Mouse (Mus musculus) CH12.LX (cell line): ENCODE data around the gene Bst2. TPM values are rescaled to one million over a fixed set of nuclear protein-coding genes. Genes with fewer than 3 reads are reported as not detected.

Experiments
- DNase-seq: peaks from one replicate; pipeline ENCODE4 v3.0.0-alpha.2; 2013; ENCODE audit errors: extremely low read depth
- H3K27ac ChIP-seq: 2 replicates; pipeline ENCODE4 v1.5.1; 2012; ENCODE audit warnings: low read depth, mild to moderate bottlenecking, control low read depth, moderate library complexity; ENCODE audit not compliant: insufficient read depth
- H3K27me3 ChIP-seq: replicated peaks from 2 replicates; pipeline ENCODE3; 2012; ENCODE audit warnings: inconsistent platforms
- H3K36me3 ChIP-seq, 2 experiments: replicated peaks in 1 of 2; 2 replicates each; pipeline versions ENCODE3 to v1.6.1; 2012; ENCODE audit warnings: inconsistent platforms in 1 of 2, low read length in 1 of 2, mild to moderate bottlenecking in 1 of 2, mixed read lengths in 1 of 2, moderate library complexity in 1 of 2; ENCODE audit not compliant: control insufficient read depth in 1 of 2, insufficient read depth in 1 of 2
- H3K4me1 ChIP-seq, 2 experiments: 2 replicates each; pipeline ENCODE4 v1.6.1; 2012; ENCODE audit warnings: inconsistent platforms in 1 of 2, moderate library complexity in 1 of 2; ENCODE audit not compliant: insufficient read depth in 2 of 2, control insufficient read depth in 1 of 2
- H3K4me2 ChIP-seq: 2 replicates; pipeline ENCODE4 v1.6.1; 2012; ENCODE audit warnings: low read depth, mild to moderate bottlenecking, control low read depth; ENCODE audit not compliant: poor library complexity, insufficient read depth, severe bottlenecking
- H3K4me3 ChIP-seq, 3 experiments: fragments of 150-350 bp in 1 of 3; sonication (generic) in 1 of 3; replicated peaks in 1 of 3; 2 replicates each; pipeline versions ENCODE3 to v1.5.1; 2011 to 2012; ENCODE audit warnings: low read depth in 2 of 3, low read length in 2 of 3, mild to moderate bottlenecking in 2 of 3, moderate library complexity in 2 of 3, control low read depth in 1 of 3, improper control_type of control experiment in 1 of 3, inconsistent platforms in 1 of 3, mixed read lengths in 1 of 3; ENCODE audit not compliant: poor library complexity in 1 of 3
- H3K79me2 ChIP-seq: replicated peaks from 2 replicates; pipeline ENCODE4 v1.6.1; 2012; ENCODE audit warnings: mild to moderate bottlenecking, moderate library complexity; ENCODE audit not compliant: control insufficient read depth, poor library complexity, insufficient read depth, severe bottlenecking; ENCODE audit errors: extremely low read depth
- H3K9ac ChIP-seq: 2 replicates; pipeline ENCODE4 v1.6.1; 2012; ENCODE audit warnings: low read depth, mild to moderate bottlenecking, control low read depth, moderate library complexity; ENCODE audit not compliant: insufficient read depth
- H3K9me3 ChIP-seq: replicated peaks from 2 replicates; pipeline ENCODE3; 2012; ENCODE audit warnings: low read length, inconsistent platforms, mixed read lengths
- BHLHE40 ChIP-seq: IDR thresholded peaks from 2 replicates; pipeline ENCODE4 v1.6.1; 2011; ENCODE audit warnings: mild to moderate bottlenecking, low read depth, low read length, improper control_type of control experiment
- CTCF ChIP-seq, 2 experiments: IDR thresholded peaks in 1 of 2; conservative IDR thresholded peaks in 1 of 2; 2 replicates each; pipeline ENCODE4 v1.5.1; 2011 to 2012; ENCODE audit warnings: low read depth in 2 of 2, low read length in 2 of 2, improper control_type of control experiment in 1 of 2, inconsistent platforms in 1 of 2, mild to moderate bottlenecking in 1 of 2, moderate library complexity in 1 of 2
- E2F4 ChIP-seq: IDR thresholded peaks from 2 replicates; pipeline ENCODE4 v1.6.1; 2011; ENCODE audit warnings: low read depth, low read length, improper control_type of control experiment; ENCODE audit not compliant: insufficient replicate concordance
- EP300 ChIP-seq: IDR thresholded peaks from 2 replicates; pipeline ENCODE4 v1.6.1; 2011; ENCODE audit warnings: low read length, improper control_type of control experiment
- ETS1 ChIP-seq: conservative IDR thresholded peaks from 2 replicates; pipeline ENCODE4 v1.6.1; 2012; ENCODE audit warnings: low read depth, mild to moderate bottlenecking, inconsistent platforms, low read length, improper control_type of control experiment, moderate library complexity
- GABPA ChIP-seq: IDR thresholded peaks from 2 replicates; pipeline ENCODE4 v1.6.1; 2012; ENCODE audit warnings: low read depth, low read length, improper control_type of control experiment, inconsistent platforms; ENCODE audit not compliant: insufficient replicate concordance
- IRF4 ChIP-seq: IDR thresholded peaks from 2 replicates; pipeline ENCODE4 v1.6.1; 2014; ENCODE audit warnings: low read depth, mild to moderate bottlenecking, inconsistent platforms, low read length, improper control_type of control experiment
- JUN ChIP-seq: IDR thresholded peaks from 2 replicates; pipeline ENCODE4 v1.6.1; 2011; ENCODE audit warnings: low read depth, mild to moderate bottlenecking, low read length, improper control_type of control experiment, moderate library complexity; ENCODE audit not compliant: insufficient read depth
- JUND ChIP-seq: conservative IDR thresholded peaks from 2 replicates; pipeline ENCODE4 v1.6.1; 2011; ENCODE audit warnings: low read depth, low read length, improper control_type of control experiment
- KAT2A ChIP-seq: IDR thresholded peaks from 2 replicates; pipeline ENCODE4 v1.6.1; 2012; ENCODE audit warnings: low read length, improper control_type of control experiment, inconsistent platforms; ENCODE audit not compliant: insufficient replicate concordance
- MAX ChIP-seq: IDR thresholded peaks from 2 replicates; pipeline ENCODE4 v1.6.1; 2011; ENCODE audit warnings: low read length, improper control_type of control experiment
- MEF2A ChIP-seq: IDR thresholded peaks from 2 replicates; pipeline ENCODE4 v1.6.1; 2014; ENCODE audit warnings: low read depth, mild to moderate bottlenecking, inconsistent platforms, low read length, improper control_type of control experiment, borderline replicate concordance
- MXI1 ChIP-seq: IDR thresholded peaks from 2 replicates; pipeline ENCODE4 v1.6.1; 2011; ENCODE audit warnings: mild to moderate bottlenecking, low read depth, low read length, improper control_type of control experiment
- MYC ChIP-seq: IDR thresholded peaks from 2 replicates; pipeline ENCODE4 v1.6.1; 2011; ENCODE audit warnings: low read depth, mild to moderate bottlenecking, improper control_type of control experiment, low read length
- NELFE ChIP-seq: IDR thresholded peaks from 2 replicates; pipeline ENCODE4 v1.6.1; 2011; ENCODE audit warnings: low read depth, low read length, improper control_type of control experiment
- NRF1 ChIP-seq: IDR thresholded peaks from 2 replicates; pipeline ENCODE4 v1.6.1; 2014; ENCODE audit warnings: low read depth, mild to moderate bottlenecking, inconsistent platforms, low read length, improper control_type of control experiment, moderate library complexity
- PAX5 ChIP-seq: IDR thresholded peaks from 2 replicates; pipeline ENCODE4 v1.6.1; 2012; ENCODE audit warnings: low read length, inconsistent platforms, mixed read lengths
- POLR2A ChIP-seq: IDR thresholded peaks from 2 replicates; pipeline ENCODE4 v1.6.1; 2011; ENCODE audit warnings: low read depth, mild to moderate bottlenecking, improper control_type of control experiment, low read length
- POLR2AphosphoS2 ChIP-seq: IDR thresholded peaks from 2 replicates; pipeline ENCODE4 v1.6.1; 2011; ENCODE audit warnings: low read depth, low read length, improper control_type of control experiment
- RCOR1 ChIP-seq: conservative IDR thresholded peaks from 2 replicates; pipeline ENCODE4 v1.6.1; 2012; ENCODE audit warnings: low read depth, mild to moderate bottlenecking, inconsistent platforms, low read length, improper control_type of control experiment
- SIN3A ChIP-seq: IDR thresholded peaks from 2 replicates; pipeline ENCODE4 v1.6.1; 2012; ENCODE audit warnings: low read length, improper control_type of control experiment, inconsistent platforms
- SMC3 ChIP-seq: IDR thresholded peaks from 2 replicates; pipeline ENCODE4 v1.6.1; 2011; ENCODE audit warnings: low read depth, low read length, improper control_type of control experiment
- TBP ChIP-seq: conservative IDR thresholded peaks from 2 replicates; pipeline ENCODE4 v1.6.1; 2011; ENCODE audit warnings: low read depth, low read length, improper control_type of control experiment
- TCF12 ChIP-seq: IDR thresholded peaks from 2 replicates; pipeline ENCODE4 v1.6.1; 2014; ENCODE audit warnings: low read depth, mild to moderate bottlenecking, inconsistent platforms, low read length, improper control_type of control experiment
- USF1 ChIP-seq: IDR thresholded peaks from 2 replicates; pipeline ENCODE4 v1.6.1; 2014; ENCODE audit warnings: low read depth, mild to moderate bottlenecking, inconsistent platforms, low read length, improper control_type of control experiment
- ZKSCAN1 ChIP-seq: IDR thresholded peaks from 2 replicates; pipeline ENCODE4 v1.6.1; 2012; ENCODE audit warnings: low read depth, inconsistent platforms, low read length, improper control_type of control experiment, borderline replicate concordance
- dilution Hi-C: fragments of 300-500 bp; cut with MboI; formaldehyde crosslinking; loops from 2 replicates; pipeline ENCODE4 v1.14.3; 2020; ENCODE audit warnings: low sequenced_read_pairs; ENCODE audit not compliant: extremely low pct_unique_long_range_greater_than_20kb, extremely low pct_ligation_motif_present
- in situ Hi-C: fragments of 300-500 bp; cut with MboI; formaldehyde crosslinking; loops from 3 replicates; pipeline ENCODE4 v1.14.3; 2019; ENCODE audit warnings: low sequenced_read_pairs, low pct_ligation_motif_present, low pct_unique_long_range_greater_than_20kb, mixed read lengths
- polyA plus RNA-seq: library from polyadenylated mRNA; unstranded; fragments of >175 nt; gene quantifications from 2 replicates; pipeline ENCODE4 v1.2.1, GENCODE M21; 2012; ENCODE audit warnings: low read depth; ENCODE audit not compliant: insufficient read length
- total RNA-seq, 2 experiments: library from RNA; depleted of rRNA; stranded (reverse); fragments of 300-350 nt in 1 of 2; fragments of >200 nt in 1 of 2; gene quantifications; 2 replicates each; pipeline ENCODE4 v1.2.3; 2012 to 2014

Bst2 gene
- total and polyA plus RNA-seq, 3 experiments, result 214 to 424 (median 304) TPM

DNA sequence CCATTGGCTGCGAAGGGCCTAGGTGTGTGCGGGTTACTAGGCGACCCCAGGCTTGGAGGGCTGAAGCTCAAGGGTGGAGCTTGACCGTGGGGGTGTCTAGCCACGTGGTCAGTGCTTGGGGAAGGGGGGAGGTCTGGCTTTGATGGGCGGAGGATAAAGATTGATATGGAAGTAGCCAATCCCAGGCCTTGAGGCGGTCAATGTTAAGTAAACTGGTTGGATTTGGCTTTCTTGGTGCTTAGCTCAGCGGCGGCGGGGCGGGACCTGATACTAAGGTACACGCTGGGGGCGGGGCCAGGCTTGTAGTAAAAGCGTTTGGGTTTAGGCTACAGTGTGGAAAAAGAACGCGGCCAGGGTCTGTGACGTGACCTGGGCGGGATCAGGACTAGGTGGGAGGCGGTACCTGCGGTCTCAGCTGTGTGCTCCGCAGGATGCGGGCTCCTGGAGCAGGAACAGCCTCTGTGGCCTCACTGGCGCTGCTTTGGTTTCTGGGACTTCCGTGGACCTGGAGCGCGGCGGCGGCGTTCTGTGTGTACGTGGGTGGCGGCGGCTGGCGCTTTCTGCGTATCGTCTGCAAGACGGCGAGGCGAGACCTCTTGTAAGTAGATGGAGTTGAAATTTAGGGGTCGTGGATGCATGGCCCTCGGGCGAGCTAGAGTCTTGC lies 33.2 kb upstream of the Bst2 start:
- Histone ChIP-seq H3K4me1 (peaks cover 10 to 13% of the 10 kb centered on the region in 2 experiments), H3K4me2 (peak overlapping the region; percentile 52), H3K4me3 (peak overlapping the region; percentile 46 to 56 (median 55)), H3K79me2 (no peaks in the 10 kb centered on the region), H3K27ac (no peak overlapping the region), H3K27me3 (peaks cover 3% of the 10 kb centered on the region), H3K9ac (peak overlapping the region; percentile 10), H3K36me3 (no peaks in the 10 kb centered on the region), H3K9me3 (peaks cover 1% of the 10 kb centered on the region)
- DNase-seq, result peak; percentile 82
- in situ Hi-C loops (no loop called here), dilution Hi-C loops (no loop called here)
- TF ChIP-seq BHLHE40 (no peak), MXI1 (peak; percentile 53; the same call in 1 of the 2 replicates), POLR2A (peak; percentile 45; the same call in 1 of the 2 replicates), MYC (peak; percentile 30; the same call in 1 of the 2 replicates), EP300 (no peak), MEF2A (no peak), IRF4 (0 out of 2 replicates have a peak, but pooled peaks have one; percentile 39), KAT2A (no peak), JUN (no peak), POLR2AphosphoS2 (no peak), ETS1 (0 out of 2 replicates have a peak, but pooled peaks have one; percentile 12), ZKSCAN1 (no peak), GABPA (no peak), MAX (peak; percentile 80), USF1 (peak; percentile 54), TCF12 (peak; percentile 15; the same call in 1 of the 2 replicates)

DNA sequence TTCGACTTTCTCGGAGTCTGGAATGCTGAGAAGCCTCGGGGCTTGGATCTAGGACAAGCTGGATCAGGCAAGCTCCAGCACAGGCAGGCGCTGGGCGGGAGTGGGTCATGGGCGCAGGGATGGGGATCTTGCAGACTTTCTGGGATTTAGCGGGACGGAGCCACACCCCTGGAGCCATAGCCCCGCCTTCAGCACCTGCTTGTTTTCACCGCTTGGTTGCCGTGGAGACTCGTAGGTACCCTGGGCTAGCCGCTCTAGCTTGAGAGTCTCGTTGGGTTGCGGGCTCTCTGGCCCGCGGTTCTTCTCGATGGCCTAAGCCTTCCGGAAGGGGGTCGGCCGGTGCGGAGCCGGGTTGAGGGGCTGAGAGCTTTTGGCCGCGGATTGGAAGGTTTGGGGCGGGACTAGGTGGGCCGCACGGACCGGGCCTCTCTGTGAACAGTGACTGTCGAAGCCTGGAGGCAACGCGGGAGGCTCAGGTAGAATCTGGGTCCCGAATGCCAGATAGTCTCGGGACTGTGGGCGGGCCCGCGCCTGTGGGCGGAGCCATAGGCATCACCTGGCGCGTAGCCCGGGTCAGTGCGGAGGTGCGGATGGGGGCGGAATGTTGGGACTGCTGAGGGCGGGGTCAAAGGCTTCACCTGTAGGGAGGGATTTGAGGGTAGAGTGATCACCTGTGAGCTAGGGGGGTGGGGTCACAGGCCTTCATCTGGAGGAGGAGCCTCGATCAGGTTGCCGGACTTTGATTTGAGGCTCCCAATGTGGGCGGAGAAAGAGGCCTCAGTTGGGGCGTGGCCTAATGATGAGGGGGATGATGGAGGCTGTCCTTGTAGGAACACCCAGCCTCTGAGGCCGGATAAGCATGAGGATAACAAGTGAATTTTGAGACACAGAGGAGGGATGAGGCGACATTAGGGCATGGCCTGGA lies 32.4 kb upstream of the Bst2 start:
- no peak overlapping the region for H3K27ac ChIP-seq
- H3K4me1 ChIP-seq, result peaks cover 10 to 13% of the 10 kb centered on the region in 2 experiments
- H3K79me2 ChIP-seq, result no peaks in the 10 kb centered on the region
- no peak overlapping the region for H3K9ac ChIP-seq
- DNase-seq, result no peak
- in situ Hi-C loops, result no loop called here
- H3K9me3 ChIP-seq, result peaks cover 7% of the 10 kb centered on the region
- TF ChIP-seq CTCF (conservative IDR thresholded peaks at IDR 0.05 in 1 of 2, IDR thresholded peaks at IDR 0.05 in 1 of 2; ENCODE audit: low read depth in 2 of 2, low read length in 2 of 2) (no peak), POLR2A (no peak), MAX (no peak), PAX5 (no peak), NRF1 (no peak), BHLHE40 (no peak), MEF2A (no peak), SIN3A (no peak), JUND (no peak), E2F4 (no peak), IRF4 (no peak), RCOR1 (no peak), NELFE (no peak), SMC3 (no peak), MXI1 (no peak), TBP (no peak), TCF12 (no peak)
- TF ChIP-seq, all 38 proteins: peak for 0
- Histone ChIP-seq H3K4me2 (no peak overlapping the region), H3K4me3 (peak overlapping the region in 1 of 3 experiments; percentile 56), H3K27me3 (peaks cover 3% of the 10 kb centered on the region), H3K36me3 (no peaks in the 10 kb centered on the region)
- dilution Hi-C loops, result no loop called here
